Mouse (Mus musculus): ENCODE data around the gene Gal3st4.

Gal3st4 gene

GRCm38 (mm10) chr5:138272409-138272923, at the start of gene Gal3st4:
Gene Gal3st4 (minus strand): TSS chr5:138272840.
- DNase-seq (ENCODE audit: extremely low read depth, insufficient read length, low spot score) = no peak

GRCm38 (mm10) chr5:138312795-138313194, 40.2 kb upstream of the Gal3st4 start:
- DNase-seq (ENCODE audit: extremely low read depth, insufficient read length, low spot score) = no peak

DNA sequence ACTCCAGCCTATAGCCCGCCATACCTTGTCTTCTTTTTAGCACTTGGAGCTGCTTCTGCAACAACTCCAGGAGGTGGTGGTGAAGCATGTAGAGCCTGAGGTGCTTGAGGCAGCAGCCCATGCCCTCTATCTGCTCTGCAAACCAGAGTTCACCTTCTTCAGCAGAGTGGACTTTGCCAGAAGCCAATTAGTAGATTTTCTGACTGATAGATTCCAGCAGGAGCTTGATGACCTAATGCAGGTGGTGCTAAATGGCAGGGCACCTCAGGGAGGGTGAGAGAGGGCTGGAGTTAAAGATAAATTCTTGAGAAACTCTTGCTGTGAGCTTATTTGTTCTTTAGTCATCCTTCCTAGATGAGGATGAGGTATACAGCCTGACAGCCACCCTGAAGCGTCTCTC, 27.0 kb upstream of the Gal3st4 start:
- DNase-seq (ENCODE audit: extremely low read depth, insufficient read length, low spot score) = no peak

- DNase-seq (ENCODE audit: extremely low read depth, insufficient read length, low spot score) = no peak
These were observed 21.5 kb upstream of the Gal3st4 start for GRCm38 (mm10) chr5:138294158-138294557.

DNA sequence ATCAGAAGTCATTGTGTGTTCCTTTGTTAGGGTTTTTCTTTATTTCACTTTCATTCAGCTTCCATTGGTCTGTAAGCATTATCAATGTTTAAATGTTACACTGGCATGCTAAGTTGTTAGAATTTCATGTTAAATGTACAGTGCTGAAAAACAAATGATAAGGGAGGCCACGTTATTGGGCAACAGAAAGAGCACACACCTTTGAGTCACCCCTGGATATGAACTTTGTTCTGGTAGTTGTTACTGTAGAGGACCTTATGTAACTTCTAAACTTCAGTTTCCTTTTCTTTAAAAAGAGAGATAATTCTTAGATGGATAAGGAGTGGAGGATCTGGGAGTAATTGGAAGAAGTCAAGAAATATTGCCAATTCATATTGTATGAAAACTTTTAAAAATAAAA, 19.0 kb upstream of the Gal3st4 start:
- no peak for DNase-seq (ENCODE audit: extremely low read depth, insufficient read length, low spot score)

- no peak for DNase-seq (ENCODE audit: extremely low read depth, insufficient read length, low spot score)
These were observed 15.2 kb upstream of the Gal3st4 start for GRCm38 (mm10) chr5:138287861-138288260.

DNA sequence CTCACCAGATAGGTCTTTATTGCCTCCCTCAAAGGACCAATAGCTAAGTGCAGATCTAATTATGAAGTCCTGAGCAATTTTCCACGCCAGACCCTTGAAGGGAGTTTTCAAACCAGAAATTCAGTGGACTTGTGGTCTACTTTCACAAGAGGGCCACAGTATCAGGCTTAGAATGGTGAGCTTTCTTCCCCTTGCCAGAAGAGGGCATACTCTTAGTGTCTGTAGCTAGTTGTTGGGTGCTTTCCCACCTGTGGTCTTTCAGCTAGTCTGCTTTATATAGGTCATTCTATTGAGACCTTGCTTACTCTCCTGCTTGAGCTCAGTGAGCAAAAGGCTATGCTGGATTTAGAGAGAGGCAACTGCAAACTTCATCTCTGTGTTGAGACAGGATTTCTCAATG, 10.9 kb upstream of the Gal3st4 start:
- no peak for DNase-seq (ENCODE audit: extremely low read depth, insufficient read length, low spot score)

DNA sequence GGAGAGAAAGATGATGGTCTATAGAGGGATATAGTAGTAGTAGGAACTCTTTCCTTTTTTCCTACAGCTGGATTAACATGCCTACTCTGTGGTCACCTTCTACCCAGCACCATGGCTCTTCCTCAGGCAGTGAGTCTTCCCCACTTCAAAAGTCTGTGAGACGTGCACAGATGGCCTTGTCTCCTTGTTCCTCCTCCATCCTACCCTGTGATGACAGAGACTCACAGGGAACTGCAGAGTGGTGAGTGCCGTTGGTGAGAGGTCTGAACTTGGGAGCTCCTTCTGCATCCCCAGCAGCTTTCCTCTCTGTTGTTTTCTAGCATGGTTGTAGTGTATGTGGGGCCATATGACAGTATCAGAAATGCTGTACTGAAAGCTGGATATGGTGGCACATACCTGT, 9.2 kb upstream of the Gal3st4 start:
- DNase-seq (ENCODE audit: extremely low read depth, insufficient read length, low spot score) = no peak

GRCm38 (mm10) chr5:138280829-138281228, 8.2 kb upstream of the Gal3st4 start:
- no peak for DNase-seq (ENCODE audit: extremely low read depth, insufficient read length, low spot score)

- no peak for DNase-seq (ENCODE audit: extremely low read depth, insufficient read length, low spot score)
These were observed 7.8 kb upstream of the Gal3st4 start for GRCm38 (mm10) chr5:138280425-138280768.

DNA sequence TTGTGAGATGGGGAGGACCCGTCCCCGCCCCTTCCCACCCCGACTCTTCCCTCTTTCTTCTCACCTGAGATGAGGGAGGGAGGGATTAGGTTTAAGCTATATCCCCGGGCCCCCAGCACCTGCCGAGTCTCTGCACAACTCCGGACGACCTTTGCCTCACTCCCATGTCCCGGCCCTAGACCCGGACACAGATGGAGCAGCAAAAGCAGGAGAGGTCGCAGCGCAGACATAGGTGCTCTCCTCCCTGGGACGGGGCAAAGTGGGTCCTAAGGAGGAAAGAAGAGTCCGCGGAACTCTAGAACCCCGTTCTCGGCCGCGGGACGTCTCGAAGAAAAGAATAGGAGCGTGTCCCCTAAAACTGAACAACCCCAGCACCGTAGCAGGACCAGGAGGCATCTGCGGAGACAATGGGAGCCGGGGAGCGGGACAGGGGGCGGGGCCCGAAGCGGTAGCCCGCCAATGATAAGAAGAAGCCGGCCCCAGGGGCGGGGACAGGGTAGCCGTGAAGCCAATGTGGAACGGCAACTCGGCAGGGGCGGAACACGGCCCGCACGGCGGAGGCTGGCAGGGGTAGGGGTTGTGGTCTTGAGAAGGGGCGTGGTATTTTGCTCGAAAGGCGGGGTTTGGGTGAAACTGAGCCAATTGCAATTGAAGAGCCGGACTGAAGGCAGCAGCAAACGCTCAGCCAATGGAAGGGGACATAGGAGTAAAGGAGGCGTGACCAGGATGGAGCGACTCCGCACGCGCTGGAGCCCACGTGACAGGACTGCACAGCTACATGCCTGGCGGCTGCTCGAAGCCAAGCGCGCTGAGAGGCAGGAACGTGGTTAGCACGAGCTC, 7.2 kb upstream of the Gal3st4 start, which contains the start of the genes Gm43720, Gpc2 and Stag3:
Gene Gm43720, minus strand, starts transcription at position 374 of the 840 bp plus-strand sequence.
Gene Gpc2, minus strand, starts transcription at position 421 of the 840 bp plus-strand sequence.
Gene Stag3, plus strand, starts transcription at position 656 of the 840 bp plus-strand sequence.
- DNase-seq (ENCODE audit: extremely low read depth, insufficient read length, low spot score) = no peak

- no peak for DNase-seq (ENCODE audit: extremely low read depth, insufficient read length, low spot score)
These were observed 5.4 kb upstream of the Gal3st4 start for GRCm38 (mm10) chr5:138277994-138278393.

GRCm38 (mm10) chr5:138275216-138276050, 2.8 kb upstream of the Gal3st4 start:
- DNase-seq (ENCODE audit: extremely low read depth, insufficient read length, low spot score) = no peak

DNA sequence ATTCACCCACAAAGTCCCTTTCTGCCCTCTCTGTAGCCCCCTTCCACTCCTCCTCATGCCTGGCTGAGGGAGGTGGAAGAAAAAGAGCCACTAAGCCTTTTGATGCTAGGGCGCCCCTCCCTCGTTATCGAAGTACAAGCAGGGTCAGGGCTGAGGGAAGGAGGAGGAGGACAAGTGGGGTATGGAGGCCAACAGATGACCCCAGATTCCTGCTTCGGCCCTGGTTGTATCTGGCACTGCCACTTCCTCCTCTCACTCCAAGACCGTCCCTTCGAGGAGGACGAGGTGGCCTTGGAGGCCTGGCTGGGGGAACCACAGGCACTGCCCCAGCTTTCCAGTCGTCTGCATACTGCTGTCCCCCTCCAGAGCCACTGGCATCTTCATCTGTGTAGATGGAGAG, 1.5 kb upstream of the Gal3st4 start:
- no peak for DNase-seq (ENCODE audit: extremely low read depth, insufficient read length, low spot score)

DNA sequence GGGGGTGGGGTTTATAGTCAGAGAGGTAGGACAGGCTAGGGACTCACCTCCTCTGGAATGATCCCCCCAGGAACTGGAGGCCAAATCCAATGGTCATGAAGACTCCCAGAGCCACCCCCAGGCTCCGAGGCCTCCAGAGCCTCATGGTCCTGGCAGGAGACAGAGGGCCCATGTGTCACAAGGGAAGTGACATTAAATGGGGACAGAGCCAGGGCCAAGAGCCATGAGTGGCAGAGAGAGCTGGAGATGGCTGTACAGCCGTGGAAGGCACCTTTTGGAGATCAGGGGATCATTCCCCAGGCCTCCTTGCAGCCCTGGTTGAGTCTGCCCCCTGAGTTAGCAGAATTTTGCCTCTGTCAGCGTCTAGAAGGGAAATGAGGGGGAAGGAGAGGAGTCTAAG, 1.4 kb downstream of the Gal3st4 start:
- DNase-seq (ENCODE audit: extremely low read depth, insufficient read length, low spot score) = no peak

DNA sequence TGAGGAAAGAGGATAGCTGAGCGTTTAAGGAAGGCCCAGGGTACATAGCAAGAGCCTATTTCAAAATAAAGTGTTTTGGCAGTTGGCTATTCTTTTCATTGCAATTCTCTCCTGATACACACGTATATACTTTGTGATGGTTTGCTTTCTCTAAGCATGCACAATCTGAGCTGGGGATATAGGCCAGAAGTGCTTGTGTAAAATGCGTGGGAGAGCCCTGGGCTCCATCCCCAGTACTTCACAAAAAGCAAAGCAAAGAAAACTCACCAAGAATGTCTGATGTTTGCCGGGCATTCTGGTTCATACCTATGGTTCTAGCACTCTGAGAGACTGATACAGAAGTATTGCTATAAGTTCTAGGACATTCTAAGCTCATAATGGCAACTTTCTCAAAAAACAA, 3.7 kb downstream of the Gal3st4 start:
- DNase-seq (ENCODE audit: extremely low read depth, insufficient read length, low spot score) = no peak

- no peak for DNase-seq (ENCODE audit: extremely low read depth, insufficient read length, low spot score)
These were observed 5.5 kb downstream of the Gal3st4 start for GRCm38 (mm10) chr5:138267114-138267513.

DNA sequence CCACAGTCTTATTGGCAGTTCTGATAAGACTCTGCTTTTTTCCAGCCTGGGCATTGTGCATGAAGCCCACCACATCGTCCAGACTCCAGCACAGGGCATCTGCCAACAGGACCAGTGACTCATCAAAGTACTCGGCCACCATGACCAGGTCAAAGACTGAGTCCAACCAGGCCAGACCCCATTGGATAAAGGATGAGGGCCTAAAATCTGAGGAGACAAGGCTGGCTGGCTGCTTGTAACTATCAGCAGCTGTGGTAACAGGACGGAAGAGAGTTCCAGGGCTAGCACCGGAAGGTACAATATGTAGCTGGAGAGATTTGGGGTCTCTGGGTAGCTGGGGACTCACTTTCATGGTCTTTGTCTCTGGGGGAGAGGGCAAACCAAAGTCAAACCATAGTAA, 6.9 kb downstream of the Gal3st4 start:
- DNase-seq (ENCODE audit: extremely low read depth, insufficient read length, low spot score) = no peak

GRCm38 (mm10) chr5:138264207-138264578, 8.4 kb downstream of the Gal3st4 start:
- no peak for DNase-seq (ENCODE audit: extremely low read depth, insufficient read length, low spot score)

DNA sequence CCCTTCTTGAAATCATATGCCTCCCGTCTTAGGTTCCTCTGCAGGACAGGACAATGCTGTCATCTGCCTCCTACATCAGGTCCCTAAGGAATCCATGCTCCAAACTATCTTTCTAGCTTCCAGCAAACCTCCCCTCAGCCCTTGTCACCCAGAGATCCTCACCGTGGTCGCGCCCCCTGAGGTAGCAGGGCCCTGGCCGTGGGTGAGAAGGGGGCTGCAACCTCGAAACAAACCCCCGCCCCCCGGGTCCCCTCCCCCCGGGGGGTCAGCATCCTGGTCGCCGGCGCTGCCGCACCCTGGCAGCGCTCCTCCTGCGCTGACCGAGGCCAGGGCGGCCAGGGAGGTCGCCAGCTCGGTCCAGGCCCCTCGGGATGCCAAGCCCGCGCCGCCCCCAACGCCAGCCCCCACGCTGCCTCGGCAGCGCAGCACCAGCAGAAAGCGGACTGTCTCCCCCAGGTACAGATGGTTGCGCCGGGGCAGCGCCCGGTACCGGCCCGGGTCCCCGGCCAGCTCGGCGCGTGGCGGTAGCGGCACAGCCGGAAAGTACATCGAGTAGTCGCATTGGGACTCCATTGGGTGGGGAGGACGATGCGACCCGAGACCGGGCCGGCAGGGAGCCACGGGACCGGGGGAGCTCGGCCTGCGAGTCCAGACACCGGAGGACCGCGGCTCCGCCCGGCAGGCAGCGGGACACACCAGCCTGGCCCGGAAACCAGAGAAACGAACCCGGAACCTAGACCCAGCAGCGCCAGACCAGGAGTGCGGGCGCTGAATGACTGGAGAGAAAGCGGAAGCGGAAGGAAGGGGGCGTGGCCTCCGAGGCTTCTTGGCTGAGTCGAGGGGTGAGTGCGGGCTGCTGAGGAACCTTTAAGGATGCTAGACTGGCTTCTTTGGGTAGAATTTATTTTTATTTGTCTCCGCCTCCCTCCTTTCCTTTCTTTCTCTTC, 9.1 kb downstream of the Gal3st4 start, which contains the start of gene BC037034:
Gene BC037034, minus strand, starts transcription at position 774 of the 947 bp plus-strand sequence.
- peak; percentile 87 for DNase-seq (ENCODE audit: extremely low read depth, insufficient read length, low spot score)

All from 3134 (cell line).